Mouse (Mus musculus) E14TG2a.4 (cell line): Measurements from ENCODE around the gene Gdf9.

ENCODE experiments used
- CTCF ChIP-seq: conservative IDR thresholded peaks from 2 replicates; pipeline ENCODE4 v1.5.1; 2014; ENCODE audit warnings: low read length
- POU5F1 ChIP-seq: IDR thresholded peaks from 2 replicates; pipeline ENCODE4 v1.6.1; 2014; ENCODE audit warnings: low read length, borderline replicate concordance

DNA sequence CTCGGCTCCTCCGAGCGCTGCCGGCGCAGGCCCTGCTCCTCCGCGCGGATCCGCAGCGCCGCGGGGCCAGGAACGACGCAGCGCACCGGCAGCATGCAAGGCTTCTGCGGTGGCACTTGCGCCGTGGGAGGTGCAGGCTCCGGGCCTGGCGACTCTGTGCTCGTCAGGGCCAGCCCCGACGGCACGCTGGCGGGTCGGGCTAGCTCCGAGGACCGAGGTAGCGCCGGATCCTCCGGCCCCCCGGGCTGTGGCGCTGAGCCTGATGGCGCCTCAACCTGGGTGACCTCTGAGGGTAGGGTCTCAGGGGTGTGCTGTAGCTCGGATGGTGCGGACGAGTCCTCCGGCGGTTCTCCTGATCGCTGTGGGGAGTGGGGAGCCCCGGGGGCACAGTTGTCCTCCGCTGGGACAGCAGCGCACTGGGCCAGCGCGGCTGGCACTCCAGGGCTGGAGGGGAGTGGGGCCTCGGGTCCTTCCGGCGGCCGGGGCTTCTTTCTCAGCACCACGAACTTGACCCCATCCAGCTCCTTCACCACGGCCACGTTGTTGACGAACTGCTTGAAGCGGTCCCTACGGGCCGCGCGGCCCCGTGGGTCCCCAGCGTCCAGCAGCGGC lies 48.5 kb downstream of the Gdf9 start:
- TF ChIP-seq CTCF (no peak), POU5F1 (no peak)
